Mouse (Mus musculus) mouse trophoblast stem cell (cell line): ENCODE results near the gene Htr3b.

Experiments
- in situ Hi-C, 2 experiments: fragments of 300-500 bp; cut with MseI, MboI; formaldehyde crosslinking; loops; 2 replicates in 1 of 2; 3 replicates in 1 of 2; pipeline ENCODE4 v1.15.1; 2025

Gene Htr3b

DNA sequence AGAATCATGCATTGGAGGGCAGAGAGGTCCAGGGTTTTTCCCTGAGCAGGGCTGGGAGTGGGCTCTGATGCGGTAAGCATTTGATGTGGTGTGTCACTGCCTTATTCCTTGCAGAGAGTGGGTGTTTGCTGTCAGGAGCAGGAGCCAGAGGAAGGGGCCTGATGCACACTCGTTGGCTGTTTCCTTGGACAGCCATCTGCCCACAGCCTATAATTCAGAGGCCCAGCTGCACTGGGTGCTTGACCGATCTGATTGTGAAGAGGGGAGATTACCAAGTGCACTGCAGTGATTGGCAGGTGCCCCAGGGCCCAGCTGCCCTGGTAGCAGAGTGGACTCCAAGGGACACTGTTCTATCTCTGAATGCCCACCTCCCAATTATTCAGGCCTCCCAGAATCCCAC, 36.0 kb downstream of the Htr3b start:
- in situ Hi-C loops = no loop called here

- in situ Hi-C loops = no loop called here
Measured at GRCm38 (mm10) chr9:48916011-48916788, 48.6 kb downstream of the Htr3b start.

- in situ Hi-C loops = no loop called here
Measured at GRCm38 (mm10) chr9:48910885-48911537, 53.8 kb downstream of the Htr3b start, which contains the start of gene Htr3a. TSS of gene Htr3a (minus strand) at chr9:48911099.

DNA sequence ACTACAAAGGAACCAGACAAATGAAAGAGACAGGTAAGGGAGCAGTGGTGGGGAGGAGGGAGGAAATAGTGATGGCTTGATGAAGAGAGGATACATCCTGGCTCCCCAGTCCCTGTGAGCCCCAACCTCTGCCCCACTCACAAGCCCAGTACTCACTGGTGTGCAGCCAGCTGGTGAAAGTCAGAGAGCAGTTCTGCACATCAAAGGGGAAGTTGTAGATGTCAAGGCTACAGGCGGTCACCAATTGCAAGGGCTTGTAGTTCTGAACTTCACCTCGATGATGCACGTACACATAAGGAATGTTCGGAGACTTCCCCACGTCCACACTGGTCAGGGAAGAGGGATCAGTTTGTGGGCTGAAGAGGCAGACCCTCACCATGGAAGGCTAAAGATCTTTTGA, 60.4 kb downstream of the Htr3b start:
- in situ Hi-C loops = no loop called here

DNA sequence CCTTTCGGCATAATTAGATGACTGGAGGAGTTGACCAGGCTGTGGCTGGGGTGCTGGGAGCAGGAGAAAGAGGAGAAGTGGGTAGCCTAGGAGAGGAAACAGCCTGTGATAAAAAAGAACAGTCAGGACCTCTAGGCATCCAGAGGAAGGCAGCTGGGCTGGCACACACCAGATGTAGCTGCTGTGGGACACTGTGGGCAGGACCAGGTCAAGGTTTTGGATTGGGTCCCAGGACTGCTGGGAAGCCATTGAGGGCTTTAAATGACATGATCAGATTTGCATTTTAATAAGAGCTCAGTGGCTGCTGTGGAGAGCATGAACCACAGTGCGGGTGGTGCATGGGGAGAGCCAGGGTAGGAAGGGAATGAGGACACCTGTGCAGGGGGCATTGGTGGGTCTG, 61.0 kb downstream of the Htr3b start:
- in situ Hi-C loops = no loop called here

DNA sequence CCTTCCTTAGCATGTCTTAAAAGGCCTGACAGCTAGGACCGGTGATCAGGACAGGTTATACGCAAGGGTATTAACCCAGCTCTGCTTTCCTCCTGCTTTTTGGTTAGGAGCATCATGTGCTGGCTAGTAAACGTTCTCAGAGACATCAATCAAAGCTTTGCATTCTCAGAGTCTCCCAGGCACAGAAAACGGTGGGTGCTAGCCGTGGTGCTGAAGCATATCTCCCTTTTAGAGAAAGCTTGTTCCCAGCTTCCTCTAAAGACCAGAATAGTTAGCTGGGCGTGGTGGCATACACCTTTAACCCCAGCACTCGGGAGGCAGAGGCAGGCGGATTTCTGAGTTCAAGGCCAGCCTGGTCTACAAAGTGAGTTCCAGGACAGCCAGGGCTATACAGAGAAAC, 66.2 kb downstream of the Htr3b start:
- in situ Hi-C loops = loop anchor here in 1 of 2 experiments (10.0 kb wide), 1 partner anchor 254 kb away; no protein-coding TSS in a partner anchor

DNA sequence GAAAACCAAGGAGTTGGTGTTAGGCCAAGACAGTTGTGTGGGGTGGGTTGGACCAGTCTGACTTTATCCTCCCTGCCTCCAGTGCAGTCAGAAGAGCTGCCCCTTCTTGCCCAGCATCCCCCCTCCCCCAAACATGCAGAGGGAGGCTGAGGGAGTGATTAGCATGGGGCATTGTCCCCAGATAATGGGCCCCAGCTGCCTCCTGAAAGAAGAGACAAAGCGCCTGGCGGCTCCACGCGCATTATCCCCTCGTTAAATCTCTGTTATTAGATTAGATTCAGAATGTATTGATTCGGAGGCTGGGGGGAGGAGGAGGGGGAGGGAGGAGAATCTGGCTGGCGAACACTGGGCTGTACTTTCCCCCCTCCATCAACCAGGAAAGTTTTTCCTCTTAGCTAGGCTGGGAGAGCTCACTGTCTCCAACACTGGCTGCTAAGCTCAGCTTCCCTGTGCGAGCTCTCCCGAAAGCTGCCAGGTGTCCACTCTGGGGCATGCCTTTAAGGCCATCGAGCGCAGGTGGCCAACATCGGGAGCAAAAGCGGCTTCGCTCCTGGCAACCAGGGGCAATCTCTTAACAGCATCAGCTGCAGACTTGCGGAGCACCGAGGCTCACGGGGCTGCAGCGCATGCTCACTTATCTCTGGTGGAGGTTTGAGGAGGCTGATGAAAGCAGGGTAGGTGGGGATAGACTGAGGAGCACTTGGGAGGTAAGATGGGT, 68.8 kb downstream of the Htr3b start:
- in situ Hi-C loops = loop anchor here in 1 of 2 experiments (10.0 kb wide), 1 partner anchor 251 kb away; no protein-coding TSS in a partner anchor

- in situ Hi-C loops = loop anchor here in 1 of 2 experiments (10.0 kb wide), 1 partner anchor 250 kb away; no protein-coding TSS in a partner anchor
Measured at GRCm38 (mm10) chr9:48894755-48895154, 70.0 kb downstream of the Htr3b start.

DNA sequence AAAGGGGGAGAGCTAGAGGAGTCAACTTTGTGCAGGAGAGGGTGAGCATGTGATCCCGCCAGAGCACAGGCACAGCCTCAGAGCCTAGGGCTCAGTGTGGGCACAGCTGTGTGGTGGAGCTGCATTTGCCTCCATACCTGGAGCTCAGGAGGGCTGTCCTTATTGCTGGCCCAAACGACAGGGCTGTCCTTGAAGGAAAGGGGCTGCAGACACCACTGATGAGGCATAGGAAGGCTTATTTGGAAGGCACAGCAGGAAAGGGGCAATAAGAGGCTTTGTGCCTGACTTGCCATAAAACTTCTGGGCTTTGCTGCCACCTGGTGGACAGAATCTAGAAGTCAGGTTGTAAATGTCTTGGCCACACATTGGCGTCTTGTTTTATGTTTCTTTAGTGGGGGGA, 70.8 kb downstream of the Htr3b start:
- in situ Hi-C loops = loop anchor here in 1 of 2 experiments (10.0 kb wide), 1 partner anchor 249 kb away; no protein-coding TSS in a partner anchor

DNA sequence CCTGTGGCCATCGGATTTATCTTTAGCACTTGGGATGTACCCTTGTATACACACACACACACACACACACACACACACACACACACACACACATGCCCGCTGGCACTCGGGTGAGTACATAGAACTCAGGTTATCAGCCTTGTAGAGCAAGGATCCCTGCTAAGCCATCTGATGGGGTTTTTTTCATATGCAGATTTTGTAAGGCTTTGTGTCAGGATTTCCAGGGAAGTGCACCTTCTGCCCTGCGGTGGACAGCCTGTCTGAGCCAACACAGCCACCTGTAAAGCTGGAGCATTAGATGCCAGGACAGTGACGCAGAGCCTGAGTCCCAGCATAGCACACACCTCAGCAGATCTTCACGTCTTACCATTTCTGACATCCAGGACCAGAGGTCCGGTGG, 75.7 kb downstream of the Htr3b start:
- in situ Hi-C loops = no loop called here
